Mouse (Mus musculus) spleen, adult 18-20 months (tissue): ENCODE results near the gene Rps19.

Experiments used
- DNase-seq, 2 experiments: peaks; one replicate each; pipeline ENCODE4 v3.0.0; 2022; ENCODE audit warnings: mixed read lengths in 2 of 2

Rps19 gene

DNA sequence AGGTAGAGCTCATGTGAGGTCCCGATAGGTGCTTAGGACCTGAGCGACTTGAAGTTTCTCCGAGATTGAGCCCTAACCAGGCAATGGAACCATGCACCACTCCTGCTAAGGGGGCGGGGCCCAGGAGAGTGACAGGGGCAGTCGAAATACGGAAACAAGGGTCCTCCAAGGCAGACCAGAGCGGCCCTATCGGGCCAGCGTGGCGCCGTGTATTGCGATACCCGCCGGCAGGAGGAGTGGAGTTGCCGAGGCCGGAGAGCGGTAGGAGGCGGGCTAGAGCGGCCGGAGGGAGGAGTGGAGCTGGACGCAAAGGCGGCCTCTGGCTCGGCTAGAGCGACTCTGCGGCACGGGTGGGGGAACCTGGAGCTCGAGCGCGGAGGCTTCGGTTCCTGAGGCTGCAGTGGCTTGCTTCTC, 19.9 kb downstream of the Rps19 start:
- DNase-seq = peak; percentile 95 to 98

DNA sequence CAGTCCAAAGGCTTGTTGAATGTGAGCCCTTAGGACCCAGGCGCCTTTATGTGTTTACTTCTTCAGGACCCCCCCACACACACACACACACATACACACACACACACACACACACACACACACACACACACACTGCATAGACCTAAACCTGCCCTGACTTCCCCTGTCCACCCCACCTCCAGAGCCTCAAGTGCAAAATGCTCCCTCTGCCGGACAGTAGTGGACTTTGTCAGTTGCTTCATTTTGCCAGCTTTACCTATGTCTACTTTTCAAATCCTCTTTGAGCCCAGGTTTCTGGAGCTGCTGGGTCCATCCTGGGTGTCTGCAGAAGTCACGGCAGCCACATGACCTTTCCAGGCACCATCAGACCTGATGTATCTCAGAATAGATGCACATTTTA, 20.8 kb downstream of the Rps19 start:
- peak; percentile 55 to 67 for DNase-seq

DNA sequence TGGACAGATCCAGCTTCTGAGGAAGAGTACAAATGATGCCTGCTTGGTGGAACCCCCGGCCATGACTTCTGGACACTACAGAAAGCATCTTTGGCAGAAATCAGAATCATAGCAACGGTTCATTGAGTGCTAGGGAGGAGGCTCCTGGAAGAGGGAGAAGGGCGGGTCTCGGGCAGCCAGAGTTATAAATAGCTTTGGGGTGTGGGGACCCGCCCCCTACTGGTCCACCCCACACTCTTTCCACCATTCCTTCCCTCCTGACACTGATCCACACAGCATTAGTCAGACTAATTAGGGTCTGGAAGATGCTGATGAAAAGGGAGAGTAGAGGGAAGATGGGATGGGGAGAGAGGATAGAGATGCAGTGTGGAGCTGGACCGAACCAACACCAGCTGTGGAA, 22.4 kb downstream of the Rps19 start:
- DNase-seq = no peak

DNA sequence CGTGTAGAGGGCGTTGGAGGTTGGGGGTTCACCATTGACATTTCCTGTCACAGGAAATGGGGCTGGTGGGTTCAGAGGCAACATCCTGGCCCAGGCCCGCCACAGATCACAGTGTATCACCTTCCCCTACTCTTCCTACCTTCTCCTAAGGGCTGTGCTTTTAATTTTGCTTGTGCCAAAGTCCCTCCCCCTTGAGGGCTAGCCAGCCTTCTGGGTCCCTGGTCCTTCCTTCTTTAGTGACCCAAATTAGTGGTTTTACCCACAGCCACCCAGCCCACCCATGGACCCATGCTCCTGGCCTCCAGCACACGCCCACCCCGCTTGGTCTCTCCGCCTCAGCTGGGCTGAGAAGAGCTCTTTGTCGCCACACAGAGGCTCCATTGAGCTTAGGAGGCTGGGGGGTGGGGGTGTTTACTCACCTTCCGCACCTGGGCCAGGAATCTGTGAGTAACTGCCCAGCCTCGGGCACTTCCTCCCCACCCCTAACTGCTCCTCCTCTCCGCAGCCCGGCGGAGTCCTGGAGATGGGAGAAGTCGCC, 23.1 kb downstream of the Rps19 start:
- peak; percentile 63 to 66 for DNase-seq

DNA sequence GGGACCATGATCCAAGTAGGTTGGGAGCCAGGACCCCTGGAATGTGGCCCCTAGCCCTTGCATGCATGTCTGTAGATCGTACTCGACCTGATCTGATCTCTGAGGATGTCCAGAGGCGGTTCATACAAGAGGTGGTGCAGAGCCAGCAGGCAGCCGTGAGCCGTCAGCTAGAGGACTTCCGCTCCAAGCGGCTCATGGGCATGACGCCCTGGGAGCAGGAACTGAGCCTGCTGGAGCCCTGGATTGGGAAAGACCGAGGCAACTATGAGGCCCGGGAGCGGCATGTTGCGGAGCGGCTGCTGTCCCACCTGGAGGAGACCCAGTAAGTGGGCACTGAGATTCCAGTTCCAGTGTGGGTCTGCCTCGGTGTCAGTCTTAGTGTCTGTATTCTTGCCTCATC, 28.3 kb downstream of the Rps19 start:
- DNase-seq = no peak

DNA sequence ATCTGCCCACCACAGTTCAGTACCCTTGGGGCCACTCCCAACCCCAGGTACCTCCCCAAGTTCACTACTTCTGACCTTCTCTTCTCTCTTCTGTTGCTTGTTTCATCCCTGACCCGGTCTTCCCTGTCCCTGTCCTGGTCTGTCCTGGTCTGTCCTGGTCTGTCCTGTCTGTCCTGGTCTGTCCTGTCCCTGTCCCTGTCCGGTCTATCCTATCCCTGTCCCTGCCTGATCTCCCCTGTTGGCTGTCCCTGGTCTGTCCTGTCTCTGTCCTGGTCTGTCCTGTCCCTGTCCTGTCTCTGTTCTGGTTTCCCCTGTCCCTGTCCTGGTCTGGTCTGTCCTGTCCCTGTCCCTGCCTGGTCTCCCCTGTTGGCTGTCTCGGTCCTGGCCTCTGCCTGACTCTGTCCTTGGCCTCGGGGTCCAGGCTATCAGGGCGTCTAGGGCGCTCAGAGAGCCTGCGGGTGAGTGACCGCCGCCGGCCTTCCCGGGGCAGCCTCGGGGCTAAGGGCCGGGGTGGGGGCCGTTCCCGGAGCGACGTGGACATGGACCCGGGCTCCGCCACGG, 34.7 kb downstream of the Rps19 start:
- DNase-seq = no peak

DNA sequence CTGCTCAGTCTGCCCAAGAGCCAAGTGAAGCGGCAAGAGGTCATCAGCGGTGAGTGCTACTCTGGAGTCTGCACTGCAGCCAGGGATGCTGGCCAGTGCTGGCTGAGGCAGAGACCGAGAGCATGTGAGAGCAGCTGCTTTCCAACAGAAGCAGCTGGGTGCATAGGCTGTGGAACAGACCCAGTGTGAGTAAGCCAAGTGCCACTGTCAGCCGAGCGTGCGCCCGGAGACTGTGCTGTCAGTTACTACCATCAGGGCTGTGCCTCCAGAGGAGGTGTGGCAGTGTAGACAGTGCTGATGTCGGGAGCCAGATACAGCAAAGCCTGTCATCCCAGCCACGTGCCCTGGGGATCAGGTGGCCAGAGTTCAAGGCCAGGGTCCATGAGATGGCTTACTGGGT, 35.6 kb downstream of the Rps19 start:
- no peak for DNase-seq

DNA sequence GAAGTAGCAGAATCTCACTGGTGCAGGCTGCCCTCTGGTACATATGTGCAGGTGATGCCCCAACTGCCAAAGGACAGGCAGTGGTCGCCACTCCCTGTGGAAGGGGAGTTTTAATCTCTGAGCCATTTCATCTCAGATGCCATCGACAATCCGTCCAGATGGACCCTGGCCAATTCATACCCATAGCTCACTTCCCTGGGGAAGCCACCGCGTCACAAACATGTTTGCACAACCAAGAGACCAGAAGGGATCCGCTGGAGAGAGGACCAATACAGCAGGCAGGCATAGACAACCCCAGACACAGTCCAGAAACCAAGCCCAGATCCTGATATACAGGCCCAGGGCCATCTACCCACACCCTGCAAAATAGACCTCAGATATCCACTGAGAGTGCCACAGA, 46.3 kb downstream of the Rps19 start:
- DNase-seq = no peak

DNA sequence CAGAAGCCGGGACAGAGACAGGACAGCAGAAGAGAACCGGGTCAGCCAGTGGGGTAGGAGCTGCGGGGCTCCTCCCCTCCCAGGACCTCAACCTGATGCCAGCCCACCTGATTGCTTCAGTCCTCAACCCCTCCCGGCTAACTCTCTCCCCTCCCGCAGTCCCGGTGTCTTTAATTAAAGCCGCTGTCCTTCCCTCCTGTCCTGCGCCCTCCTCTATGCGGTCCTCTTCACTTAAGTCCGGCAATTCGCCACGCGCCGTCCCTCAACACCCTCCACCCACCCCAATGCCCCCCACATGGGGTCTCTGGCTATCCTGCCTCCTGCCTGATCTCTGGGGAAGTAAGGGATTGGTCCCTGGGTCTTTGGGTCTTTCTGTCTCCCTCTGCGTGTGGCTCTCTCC, 47.5 kb downstream of the Rps19 start:
- no peak for DNase-seq
